Mouse (Mus musculus) cerebellum, postnatal 25 days (tissue): ENCODE results near the gene Phlda3.
A peak's percentile ranks its signal among the peaks of the same experiment; 100 is the strongest.

Source experiments
- DNase-seq, 2 experiments: peaks; one replicate each; pipeline ENCODE4 v3.0.0; 2021; ENCODE audit warnings: mixed read lengths in 2 of 2

Phlda3 gene

GRCm38 (mm10) chr1:135760216-135760615 lies 5.7 kb upstream of the Phlda3 start:
- no peak for DNase-seq

- no peak for DNase-seq
Observed at GRCm38 (mm10) chr1:135761728-135762127, 4.2 kb upstream of the Phlda3 start.

GRCm38 (mm10) chr1:135763503-135764205 lies 2.3 kb upstream of the Phlda3 start:
- DNase-seq: no peak

GRCm38 (mm10) chr1:135764206-135764528 lies 1.8 kb upstream of the Phlda3 start:
- DNase-seq: no peak

DNA sequence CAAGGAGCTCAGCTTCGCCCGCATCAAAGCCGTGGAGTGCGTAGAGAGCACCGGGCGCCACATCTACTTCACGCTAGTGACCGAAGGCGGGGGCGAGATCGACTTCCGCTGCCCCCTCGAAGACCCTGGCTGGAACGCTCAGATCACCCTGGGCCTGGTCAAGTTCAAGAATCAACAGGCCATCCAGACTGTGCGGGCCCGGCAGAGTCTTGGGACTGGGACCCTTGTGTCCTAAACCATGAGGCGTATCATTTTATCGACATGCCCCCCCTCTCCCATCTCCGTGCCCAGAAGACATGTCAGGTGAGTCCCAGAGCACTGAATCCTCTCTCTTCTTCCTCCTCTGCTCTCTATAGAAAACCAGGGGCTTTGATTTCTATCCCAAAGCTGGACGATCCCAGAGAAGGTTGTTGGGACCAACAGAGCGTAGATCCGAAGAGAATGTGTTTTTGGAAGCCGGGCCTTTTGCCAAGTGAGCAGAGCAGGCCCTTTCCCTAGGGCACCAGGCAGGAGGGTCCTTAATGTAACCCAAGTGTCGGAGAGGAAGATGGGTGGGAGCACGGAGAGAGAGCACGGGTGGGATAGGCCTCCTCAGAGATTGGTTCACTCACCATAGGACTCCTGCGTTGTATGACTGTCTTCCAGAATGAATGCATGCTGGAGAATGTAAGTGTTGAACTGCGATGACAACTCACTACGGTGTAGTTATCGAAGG lies 830 bp downstream of the Phlda3 start:
- no peak for DNase-seq

DNA sequence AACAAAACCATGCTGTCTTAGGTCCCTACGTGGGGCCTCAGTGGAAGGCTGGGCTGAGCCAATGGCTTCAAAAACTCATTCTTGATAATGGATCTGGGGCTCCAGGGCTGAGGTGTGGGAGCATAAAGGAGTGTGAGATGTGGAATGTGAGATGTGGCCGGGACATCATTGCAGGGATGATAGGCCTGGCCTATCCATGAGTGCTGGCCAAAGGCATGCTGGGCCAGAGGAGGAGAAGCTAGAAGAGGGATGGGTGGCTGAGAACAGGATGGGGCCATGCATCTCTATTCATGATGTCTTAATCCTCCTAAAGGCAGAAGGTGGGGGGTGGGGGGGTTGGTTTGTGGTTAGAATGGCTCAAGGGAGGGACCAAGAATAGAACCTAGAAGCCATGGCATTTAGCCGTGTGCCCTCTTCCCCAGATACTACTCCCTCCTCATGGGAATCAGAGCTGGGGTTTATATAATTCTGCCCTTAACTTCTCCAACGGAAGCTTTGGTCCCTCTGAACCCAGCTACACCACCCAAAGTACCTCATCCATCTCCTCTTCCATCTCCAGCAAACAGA lies 1.5 kb downstream of the Phlda3 start:
- DNase-seq: no peak

GRCm38 (mm10) chr1:135768400-135768799 lies 2.5 kb downstream of the Phlda3 start:
- no peak for DNase-seq

GRCm38 (mm10) chr1:135770237-135770636 lies 4.3 kb downstream of the Phlda3 start:
- DNase-seq: no peak

DNA sequence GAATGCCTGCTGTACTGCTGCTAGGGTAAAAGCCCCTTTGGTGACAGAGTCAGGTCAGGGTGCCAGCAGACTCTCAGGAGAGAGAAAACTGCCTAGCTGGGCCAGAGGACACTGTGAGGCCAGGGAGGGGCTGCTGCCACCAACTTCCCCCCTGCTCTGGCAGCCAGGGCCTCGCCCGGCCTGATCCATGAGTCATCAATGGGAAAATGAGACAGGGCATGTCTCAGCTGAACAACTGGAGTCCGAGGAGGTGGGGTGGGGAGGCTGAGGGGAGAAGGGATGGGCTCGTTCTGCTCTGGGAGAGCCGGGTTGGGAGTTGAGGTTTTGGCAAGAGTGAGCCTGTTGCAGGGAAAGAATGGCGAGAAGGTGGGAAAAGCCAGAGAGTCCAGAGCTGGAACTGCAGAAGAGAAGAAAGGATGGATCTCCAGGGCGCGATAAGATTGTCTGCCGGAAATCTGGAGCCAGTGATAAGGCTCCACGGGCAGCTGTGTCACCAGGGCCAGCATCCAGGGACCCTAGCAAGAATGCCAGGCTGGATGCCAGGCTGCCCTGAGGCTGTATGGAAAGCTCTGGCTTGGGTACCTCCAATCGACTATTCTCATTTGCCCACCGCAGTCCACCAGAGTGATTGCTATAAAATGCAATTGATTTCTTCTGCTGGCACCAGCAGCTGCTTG lies 5.1 kb downstream of the Phlda3 start:
- no peak for DNase-seq

DNA sequence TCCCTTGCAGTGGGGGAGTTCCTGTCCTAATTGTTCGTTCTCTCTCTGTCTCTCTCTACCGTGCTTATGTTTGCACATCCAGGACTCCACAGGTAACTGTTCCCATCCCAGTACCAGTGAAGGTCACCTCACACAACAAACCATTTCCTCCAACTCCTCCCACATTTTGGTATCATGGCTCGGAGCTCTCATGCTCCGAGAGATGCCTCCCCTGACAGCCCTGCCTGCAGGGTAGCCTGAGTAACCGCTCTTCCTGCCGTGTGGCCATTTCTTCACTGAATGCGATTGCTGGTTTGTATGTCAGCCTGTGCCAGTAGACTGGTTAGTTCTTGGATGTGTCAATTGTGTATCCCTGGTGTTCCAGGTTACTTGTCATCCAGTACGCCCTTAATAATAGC lies 5.7 kb downstream of the Phlda3 start:
- DNase-seq: no peak

DNA sequence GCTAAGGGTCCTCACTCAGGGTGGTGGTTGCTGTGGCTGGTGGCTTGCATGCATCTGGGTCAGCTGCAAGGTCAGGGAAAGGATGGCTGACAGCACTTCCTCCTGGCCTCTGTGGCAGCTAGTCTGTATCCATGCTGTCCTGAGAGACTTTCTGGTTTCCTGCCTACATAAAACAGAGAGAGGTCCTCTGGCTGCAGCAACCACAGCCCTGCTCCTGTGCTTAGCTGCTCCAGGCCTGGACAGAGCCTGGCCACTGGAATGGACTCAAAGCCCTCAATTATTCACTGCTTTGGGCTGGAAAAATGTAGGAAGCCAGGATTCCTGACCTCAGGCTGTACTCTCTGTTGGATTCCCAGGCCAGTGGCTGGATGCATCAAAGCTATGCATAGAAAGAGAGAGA lies 10.7 kb downstream of the Phlda3 start:
- no peak for DNase-seq

GRCm38 (mm10) chr1:135777046-135777445 lies 11.1 kb downstream of the Phlda3 start:
- no peak for DNase-seq

- DNase-seq: no peak
Observed at GRCm38 (mm10) chr1:135778780-135779535, 13.0 kb downstream of the Phlda3 start, which contains the start of gene Tnni1. Gene Tnni1 (plus strand): TSS chr1:135779434.

GRCm38 (mm10) chr1:135780649-135781048 lies 14.7 kb downstream of the Phlda3 start:
- DNase-seq: no peak

DNA sequence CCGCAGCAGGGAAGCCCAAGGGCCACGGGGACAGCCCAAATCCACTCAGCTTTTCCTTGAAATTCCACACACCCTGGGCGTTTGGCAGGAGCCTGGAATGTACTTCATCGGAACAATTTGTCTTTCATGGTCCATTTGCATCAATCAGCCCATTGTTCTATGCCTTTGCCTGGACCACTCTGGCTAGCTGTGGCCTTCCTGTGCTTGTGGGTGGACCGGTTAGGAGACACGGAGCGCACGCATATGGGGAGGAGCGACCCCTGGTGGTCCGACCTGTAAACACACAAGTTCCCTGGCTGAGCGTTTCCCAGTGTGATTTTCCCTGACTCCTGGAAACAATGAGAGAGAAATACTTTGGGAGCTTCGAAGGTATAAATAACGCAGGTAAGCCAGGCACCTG lies 15.3 kb downstream of the Phlda3 start:
- peak; percentile 70 to 81 for DNase-seq

- DNase-seq: no peak
Observed at GRCm38 (mm10) chr1:135782816-135783215, 16.9 kb downstream of the Phlda3 start.

DNA sequence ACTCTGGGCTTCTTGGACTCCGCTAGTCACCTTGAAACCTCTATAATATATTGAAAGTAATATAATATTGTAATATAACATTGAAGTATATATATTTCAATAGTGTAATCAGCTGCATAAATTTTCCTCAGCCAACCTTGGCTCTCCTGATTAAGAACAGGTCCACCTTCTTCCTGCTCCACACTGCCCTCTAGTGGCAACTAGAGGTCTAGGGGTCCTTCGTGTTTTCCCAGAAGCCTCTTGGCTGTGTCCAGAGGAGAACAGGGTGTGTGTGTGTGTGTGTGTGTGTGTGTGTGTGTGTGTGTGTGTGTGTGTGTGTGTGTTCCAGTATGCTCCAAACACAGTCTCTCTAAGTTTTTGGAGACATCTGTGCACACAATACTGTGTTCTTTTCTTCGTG lies 21.9 kb downstream of the Phlda3 start:
- DNase-seq: peak; percentile 58 to 79

- peak in 1 of 2 experiments; percentile 24 for DNase-seq
Observed at GRCm38 (mm10) chr1:135788708-135789107, 22.8 kb downstream of the Phlda3 start.

GRCm38 (mm10) chr1:135789815-135790214 lies 23.9 kb downstream of the Phlda3 start:
- DNase-seq: peak; percentile 67 to 85

- no peak for DNase-seq
Observed at GRCm38 (mm10) chr1:135792143-135792939, 26.4 kb downstream of the Phlda3 start.

DNA sequence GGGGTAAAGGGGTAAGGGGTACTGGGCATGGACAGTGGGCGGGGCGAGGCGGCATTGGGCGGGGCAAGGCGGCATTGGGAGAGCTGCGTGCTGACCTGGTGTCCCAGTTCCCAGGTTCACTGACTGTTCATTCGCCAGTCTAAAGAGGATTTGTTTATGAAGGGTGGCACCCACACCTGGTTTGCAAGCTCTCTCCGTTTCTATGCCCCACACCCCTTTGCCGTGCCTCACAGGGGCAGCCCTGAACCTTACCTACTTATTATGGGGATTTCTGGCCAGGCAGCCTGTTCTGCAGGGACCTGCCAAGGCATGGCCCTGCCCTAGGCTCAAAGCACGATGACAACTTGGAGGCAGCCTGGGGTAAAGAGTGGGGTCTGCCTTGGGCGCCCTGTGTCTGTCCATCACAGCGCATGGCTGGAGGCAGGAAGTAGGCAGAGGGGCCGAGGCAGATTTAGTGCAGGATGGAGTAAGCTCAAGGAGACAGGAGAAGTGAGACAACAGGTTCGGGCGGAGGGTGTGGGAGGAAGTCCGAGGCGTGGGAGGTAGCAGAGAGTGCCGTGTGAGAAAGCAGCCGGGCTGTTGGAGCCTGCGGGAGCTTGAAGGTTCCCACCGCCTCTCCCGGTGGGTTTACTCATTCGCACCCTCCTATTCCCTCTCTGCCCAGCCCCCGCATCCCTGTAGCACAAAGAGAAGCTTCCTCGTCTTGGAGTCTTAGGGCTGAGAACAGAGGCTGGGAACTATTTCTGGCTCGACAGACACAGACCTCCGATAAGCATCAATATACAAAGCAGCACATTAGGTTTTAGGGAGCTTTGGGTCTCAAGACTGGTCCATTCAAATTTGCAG lies 27.7 kb downstream of the Phlda3 start:
- no peak for DNase-seq
